Mouse (Mus musculus): ENCODE results near the gene Sh3gl3. TPM values are rescaled to one million over a fixed set of nuclear protein-coding genes. Genes with fewer than 3 reads are reported as not detected.
A peak's percentile ranks its signal among the peaks of the same experiment; 100 is the strongest.

The Sh3gl3 gene
- polyA plus RNA-seq (2015; fragmentation: Nextera tagmentation; extraction: Ambion mirVana), result 4.0 and 4.9 TPM in 2 replicates

GRCm38 (mm10) chr7:82173540-82173939 is at the start of gene Sh3gl3:
TSS of gene Sh3gl3 (plus strand) at chr7:82173840.
- Histone ChIP-seq H3K9me3 (ENCODE audit: control insufficient read depth, low read length) (no peaks in the 10 kb centered on the region), H3K27ac (replicated peaks) (no peak within 1 kb of the TSS), H3K27me3 (ENCODE audit: control insufficient read depth, insufficient read depth, low read length) (no peaks in the 10 kb centered on the region), H3K4me1 (replicated peaks; ENCODE audit: control insufficient read depth, insufficient read depth) (0 out of 2 replicates have a peak, but pooled peaks cover 3% of the 10 kb centered on the region), H3K4me2 (replicated peaks; ENCODE audit: low read depth) (peak within 1 kb of the TSS; percentile 94), H3K9ac (ENCODE audit: low read length) (peak within 1 kb of the TSS; percentile 59; the same call in 1 of the 2 replicates), H3K4me3 (ENCODE audit: low read depth, low read length) (peak within 1 kb of the TSS; percentile 56), H3K36me3 (ENCODE audit: control insufficient read depth, insufficient read depth, low read length) (no peaks in the 10 kb centered on the region)
- WGBS, result 82% methylated on average over 3 of the region's 3 CpGs
- ATAC-seq (ENCODE audit: low FRiP score, low TSS enrichment) (no peak), DNase-seq (ENCODE audit: low spot score) (no peak)
- TF ChIP-seq EP300 (optimal IDR thresholded peaks at IDR 0.05), result no peak
- no peak for TF ChIP-seq CTCF (IDR thresholded peaks at IDR 0.05; ENCODE audit: low read depth)

DNA sequence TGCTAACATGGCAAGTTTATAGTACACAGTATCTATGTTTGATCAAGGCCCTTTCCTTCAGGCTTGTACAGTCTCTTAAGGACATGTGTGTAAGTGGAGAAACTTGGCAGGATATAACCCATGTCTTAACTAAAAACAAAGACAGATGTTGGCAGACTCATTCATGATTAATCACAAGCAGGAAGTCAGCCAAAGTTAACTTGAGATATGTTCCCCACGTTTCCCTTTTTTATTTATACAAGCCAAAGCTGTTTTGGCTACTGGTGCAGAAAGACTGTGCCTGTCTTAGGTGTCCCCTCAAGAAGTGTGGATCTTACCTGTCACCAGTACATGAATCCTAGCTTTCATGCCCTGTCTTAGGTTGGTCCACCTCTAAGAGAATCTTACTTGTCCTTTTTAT is 35.4 kb upstream of the Sh3gl3 start:
- WGBS, result 12% methylated on average over 1 of the region's 1 CpGs
- H3K4me3 ChIP-seq (ENCODE audit: low read depth, low read length), result no peak overlapping the region
- DNase-seq (ENCODE audit: low spot score) (no peak), ATAC-seq (ENCODE audit: low FRiP score, low TSS enrichment) (no peak)
- no peaks in the 10 kb centered on the region for H3K9me3 ChIP-seq (ENCODE audit: control insufficient read depth, low read length)
- no peaks in the 10 kb centered on the region for H3K27me3 ChIP-seq (ENCODE audit: control insufficient read depth, insufficient read depth, low read length)
- H3K4me1 ChIP-seq (replicated peaks; ENCODE audit: control insufficient read depth, insufficient read depth), result no peaks in the 10 kb centered on the region
- H3K36me3 ChIP-seq (ENCODE audit: control insufficient read depth, insufficient read depth, low read length), result no peaks in the 10 kb centered on the region
- H3K4me2 ChIP-seq (replicated peaks; ENCODE audit: low read depth), result no peak overlapping the region
- TF ChIP-seq EP300 (optimal IDR thresholded peaks at IDR 0.05) (no peak), CTCF (IDR thresholded peaks at IDR 0.05; ENCODE audit: low read depth) (no peak)
- no peak overlapping the region for H3K27ac ChIP-seq (replicated peaks)
- H3K9ac ChIP-seq (ENCODE audit: low read length), result no peak overlapping the region

- Histone ChIP-seq H3K36me3 (ENCODE audit: control insufficient read depth, insufficient read depth, low read length) (no peaks in the 10 kb centered on the region), H3K4me2 (replicated peaks; ENCODE audit: low read depth) (no peak overlapping the region), H3K27me3 (ENCODE audit: control insufficient read depth, insufficient read depth, low read length) (no peaks in the 10 kb centered on the region), H3K9me3 (ENCODE audit: control insufficient read depth, low read length) (no peaks in the 10 kb centered on the region), H3K27ac (replicated peaks) (no peak overlapping the region), H3K4me3 (ENCODE audit: low read depth, low read length) (no peak overlapping the region), H3K4me1 (replicated peaks; ENCODE audit: control insufficient read depth, insufficient read depth) (no peaks in the 10 kb centered on the region), H3K9ac (ENCODE audit: low read length) (no peak overlapping the region)
- 92% methylated on average over 5 of the region's 5 CpGs for WGBS
- ATAC-seq (ENCODE audit: low FRiP score, low TSS enrichment) (no peak), DNase-seq (ENCODE audit: low spot score) (no peak)
- TF ChIP-seq EP300 (optimal IDR thresholded peaks at IDR 0.05), result no peak
- TF ChIP-seq CTCF (IDR thresholded peaks at IDR 0.05; ENCODE audit: low read depth), result no peak
These were observed 26.5 kb upstream of the Sh3gl3 start for GRCm38 (mm10) chr7:82147151-82147550.

- no peaks in the 10 kb centered on the region for H3K27me3 ChIP-seq (ENCODE audit: control insufficient read depth, insufficient read depth, low read length)
- H3K4me1 ChIP-seq (replicated peaks; ENCODE audit: control insufficient read depth, insufficient read depth), result no peaks in the 10 kb centered on the region
- no peak overlapping the region for H3K9ac ChIP-seq (ENCODE audit: low read length)
- H3K27ac ChIP-seq (replicated peaks), result no peak overlapping the region
- H3K9me3 ChIP-seq (ENCODE audit: control insufficient read depth, low read length), result no peaks in the 10 kb centered on the region
- no peaks in the 10 kb centered on the region for H3K36me3 ChIP-seq (ENCODE audit: control insufficient read depth, insufficient read depth, low read length)
- no peak overlapping the region for H3K4me3 ChIP-seq (ENCODE audit: low read depth, low read length)
- H3K4me2 ChIP-seq (replicated peaks; ENCODE audit: low read depth), result no peak overlapping the region
- DNase-seq (ENCODE audit: low spot score) (no peak), ATAC-seq (ENCODE audit: low FRiP score, low TSS enrichment) (no peak)
- 94% methylated on average over 14 of the region's 14 CpGs for WGBS
- no peak for TF ChIP-seq EP300 (optimal IDR thresholded peaks at IDR 0.05)
- TF ChIP-seq CTCF (IDR thresholded peaks at IDR 0.05; ENCODE audit: low read depth), result no peak
These were observed 9.0 kb upstream of the Sh3gl3 start for GRCm38 (mm10) chr7:82164681-82165080.

DNA sequence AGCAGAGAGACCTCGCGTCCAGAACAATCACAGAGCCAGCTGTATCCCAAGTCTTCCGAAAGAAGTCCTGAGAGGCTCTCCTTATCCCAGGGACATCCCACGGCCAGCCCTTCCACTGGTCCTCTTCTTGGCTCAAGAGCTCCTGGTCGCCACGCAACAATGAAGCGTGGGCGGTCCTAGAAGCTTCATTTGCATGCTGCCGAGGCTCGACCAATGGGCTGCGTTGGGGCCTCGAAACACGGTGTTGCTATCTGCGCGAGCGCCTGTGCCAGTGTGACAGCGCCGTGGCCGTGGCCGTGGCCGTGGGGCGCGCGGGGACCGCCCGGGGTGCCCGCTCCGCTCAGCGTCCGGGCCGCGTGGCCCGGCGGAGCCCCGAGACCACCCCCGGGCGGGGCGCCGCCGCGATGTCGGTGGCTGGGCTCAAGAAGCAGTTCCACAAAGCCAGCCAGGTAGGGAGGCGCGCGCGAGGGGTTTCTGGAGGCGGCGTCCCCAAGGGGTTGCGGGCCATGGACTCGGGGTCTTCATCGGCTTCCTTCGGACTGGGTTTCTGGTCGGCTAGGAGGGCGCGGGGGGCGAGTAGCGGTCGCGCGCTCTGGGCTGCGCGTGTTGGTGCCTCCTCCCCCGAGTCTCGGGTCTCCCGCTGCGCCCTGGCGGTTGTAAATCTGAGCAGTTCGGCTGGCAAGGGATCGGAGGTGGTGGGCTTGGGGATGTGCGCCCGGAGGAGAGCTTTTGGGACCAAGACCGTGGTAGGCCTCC is 1.1 kb downstream of the Sh3gl3 start:
- WGBS, result under 1% methylated on average over 72 of the region's 72 CpGs
- Histone ChIP-seq H3K36me3 (ENCODE audit: control insufficient read depth, insufficient read depth, low read length) (no peaks in the 10 kb centered on the region), H3K9me3 (ENCODE audit: control insufficient read depth, low read length) (no peaks in the 10 kb centered on the region), H3K9ac (ENCODE audit: low read length) (peak overlapping the region; percentile 59), H3K27ac (replicated peaks) (no peak overlapping the region), H3K4me1 (replicated peaks; ENCODE audit: control insufficient read depth, insufficient read depth) (0 out of 2 replicates have a peak, but pooled peaks cover 3% of the 10 kb centered on the region), H3K4me3 (ENCODE audit: low read depth, low read length) (peak overlapping the region; percentile 56), H3K27me3 (ENCODE audit: control insufficient read depth, insufficient read depth, low read length) (no peaks in the 10 kb centered on the region), H3K4me2 (replicated peaks; ENCODE audit: low read depth) (peak overlapping the region; percentile 94)
- TF ChIP-seq CTCF (IDR thresholded peaks at IDR 0.05; ENCODE audit: low read depth) (no peak), EP300 (optimal IDR thresholded peaks at IDR 0.05) (no peak)
- ATAC-seq (ENCODE audit: low FRiP score, low TSS enrichment) (peak; percentile 95), DNase-seq (ENCODE audit: low spot score) (peak; percentile 79)

DNA sequence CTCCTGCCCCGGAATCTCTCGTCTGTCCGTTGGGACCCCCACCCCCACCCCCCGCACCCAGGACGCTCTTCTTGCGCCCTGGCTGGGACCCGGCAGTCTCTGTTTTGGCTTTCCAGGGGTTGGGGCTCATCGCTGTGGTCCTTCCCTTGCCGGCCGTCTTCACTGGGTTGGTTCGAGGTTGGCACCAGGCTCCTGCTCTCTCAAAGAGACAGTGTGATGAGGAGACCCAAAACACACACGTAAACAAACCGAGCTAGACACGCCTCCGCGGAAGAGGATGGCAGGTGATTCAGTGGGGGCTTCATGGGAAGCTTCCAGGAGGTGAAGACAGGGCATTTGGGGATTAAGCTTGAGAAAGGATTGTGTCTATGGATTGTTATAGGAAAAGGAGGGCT is 1.7 kb downstream of the Sh3gl3 start:
- WGBS, result 4% methylated on average over 16 of the region's 16 CpGs
- no peaks in the 10 kb centered on the region for H3K36me3 ChIP-seq (ENCODE audit: control insufficient read depth, insufficient read depth, low read length)
- no peaks in the 10 kb centered on the region for H3K27me3 ChIP-seq (ENCODE audit: control insufficient read depth, insufficient read depth, low read length)
- ATAC-seq (ENCODE audit: low FRiP score, low TSS enrichment), result no peak
- TF ChIP-seq CTCF (IDR thresholded peaks at IDR 0.05; ENCODE audit: low read depth) (no peak), EP300 (optimal IDR thresholded peaks at IDR 0.05) (no peak)
- H3K27ac ChIP-seq (replicated peaks), result no peak overlapping the region
- peak overlapping the region; percentile 56 for H3K4me3 ChIP-seq (ENCODE audit: low read depth, low read length)
- no peak for DNase-seq (ENCODE audit: low spot score)
- no peak overlapping the region; the same call in 1 of the 2 replicates for H3K9ac ChIP-seq (ENCODE audit: low read length)
- peak overlapping the region; percentile 94 for H3K4me2 ChIP-seq (replicated peaks; ENCODE audit: low read depth)
- 0 out of 2 replicates have a peak, but pooled peaks cover 3% of the 10 kb centered on the region for H3K4me1 ChIP-seq (replicated peaks; ENCODE audit: control insufficient read depth, insufficient read depth)
- H3K9me3 ChIP-seq (ENCODE audit: control insufficient read depth, low read length), result no peaks in the 10 kb centered on the region
